Mouse (Mus musculus) MEL (cell line): ENCODE measurements around the gene Exog. TPM values are rescaled to one million over a fixed set of nuclear protein-coding genes. Genes with fewer than 3 reads are reported as not detected.

Source experiments
- DNase-seq: peaks from one replicate; pipeline ENCODE4 v3.0.0; 2011; ENCODE audit warnings: low read depth, low spot score
- H3K27ac ChIP-seq: 2 replicates; pipeline ENCODE4 v1.5.1; 2012; ENCODE audit warnings: low read depth, mild to moderate bottlenecking, control low read depth, low read length, moderate library complexity; ENCODE audit not compliant: control insufficient read depth
- H3K27me3 ChIP-seq, 2 experiments: fragments of 150-350 bp in 1 of 2; sonication (generic) in 1 of 2; 2 replicates each; pipeline ENCODE4 v1.6.1; 2012; ENCODE audit warnings: low read length in 2 of 2, mild to moderate bottlenecking in 2 of 2, improper control_type of control experiment in 1 of 2, moderate library complexity in 1 of 2; ENCODE audit not compliant: insufficient read depth in 2 of 2, control insufficient read depth in 1 of 2
- H3K36me3 ChIP-seq, 2 experiments: 2 replicates each; pipeline ENCODE4 v1.6.1; 2012 to 2014; ENCODE audit warnings: low read length in 2 of 2, improper control_type of control experiment in 1 of 2, inconsistent platforms in 1 of 2, mild to moderate bottlenecking in 1 of 2; ENCODE audit not compliant: insufficient read depth in 2 of 2, control insufficient read depth in 1 of 2
- H3K4me1 ChIP-seq, 2 experiments: fragments of 150-350 bp in 1 of 2; sonication (generic) in 1 of 2; 2 replicates each; pipeline ENCODE4 v1.6.1; 2012; ENCODE audit warnings: low read length in 2 of 2, improper control_type of control experiment in 1 of 2, mild to moderate bottlenecking in 1 of 2; ENCODE audit not compliant: insufficient read depth in 2 of 2, control insufficient read depth in 1 of 2
- H3K4me3 ChIP-seq, 2 experiments: fragments of 150-350 bp in 1 of 2; sonication (generic) in 1 of 2; 2 replicates each; pipeline ENCODE4 v1.5.1; 2012; ENCODE audit warnings: low read depth in 2 of 2, low read length in 2 of 2, mild to moderate bottlenecking in 2 of 2, moderate library complexity in 2 of 2, control low read depth in 1 of 2, improper control_type of control experiment in 1 of 2; ENCODE audit not compliant: control insufficient read depth in 1 of 2, insufficient read depth in 1 of 2
- H3K79me2 ChIP-seq: 2 replicates; pipeline ENCODE4 v1.6.1; 2012; ENCODE audit warnings: mild to moderate bottlenecking, low read length, moderate library complexity; ENCODE audit not compliant: control insufficient read depth, poor library complexity, insufficient read depth
- H3K9ac ChIP-seq: 2 replicates; pipeline ENCODE4 v1.6.1; 2012; ENCODE audit warnings: low read depth, mild to moderate bottlenecking, control low read depth, low read length, moderate library complexity; ENCODE audit not compliant: control insufficient read depth, poor library complexity, severe bottlenecking
- H3K9me3 ChIP-seq: fragments of 150-350 bp; sonication (generic); replicated peaks from 2 replicates; pipeline ENCODE4 v1.6.1; 2012; ENCODE audit warnings: mild to moderate bottlenecking, low read length, improper control_type of control experiment, moderate library complexity; ENCODE audit not compliant: insufficient read depth
- BHLHE40 ChIP-seq: IDR thresholded peaks from 2 replicates; pipeline ENCODE4 v1.6.1; 2012; ENCODE audit warnings: low read depth, mild to moderate bottlenecking, inconsistent platforms, low read length, improper control_type of control experiment, borderline replicate concordance
- CHD1 ChIP-seq: IDR thresholded peaks from 2 replicates; pipeline ENCODE4 v1.6.1; 2012; ENCODE audit warnings: low read depth, mild to moderate bottlenecking, inconsistent platforms, low read length, improper control_type of control experiment
- CHD2 ChIP-seq: IDR thresholded peaks from 2 replicates; pipeline ENCODE4 v1.6.1; 2011; ENCODE audit warnings: low read length, improper control_type of control experiment
- CTCF ChIP-seq, 3 experiments: IDR thresholded peaks in 2 of 3; conservative IDR thresholded peaks in 1 of 3; 2 replicates each; pipeline ENCODE4 v1.5.1; 2011 to 2012; ENCODE audit warnings: low read length in 3 of 3, low read depth in 2 of 3, mild to moderate bottlenecking in 2 of 3, improper control_type of control experiment in 1 of 3, inconsistent platforms in 1 of 3, mixed read lengths in 1 of 3, moderate library complexity in 1 of 3; ENCODE audit not compliant: control insufficient read depth in 1 of 3, insufficient read depth in 1 of 3, poor library complexity in 1 of 3, severe bottlenecking in 1 of 3
- E2F4 ChIP-seq: IDR thresholded peaks from 2 replicates; pipeline ENCODE4 v1.6.1; 2011; ENCODE audit warnings: low read depth, low read length, improper control_type of control experiment, borderline replicate concordance
- EP300 ChIP-seq, 2 experiments: IDR thresholded peaks; 2 replicates each; pipeline ENCODE4 v1.6.1; 2011; ENCODE audit warnings: improper control_type of control experiment in 2 of 2, low read length in 2 of 2, low read depth in 1 of 2, mild to moderate bottlenecking in 1 of 2
- ETS1 ChIP-seq: IDR thresholded peaks from 2 replicates; pipeline ENCODE4 v1.6.1; 2012; ENCODE audit warnings: low read depth, mild to moderate bottlenecking, inconsistent platforms, low read length, improper control_type of control experiment, moderate library complexity
- GABPA ChIP-seq: IDR thresholded peaks from 2 replicates; pipeline ENCODE4 v1.6.1; 2012; ENCODE audit warnings: low read depth, mild to moderate bottlenecking, inconsistent platforms, low read length, improper control_type of control experiment, moderate library complexity
- GATA1 ChIP-seq: IDR thresholded peaks from 2 replicates; pipeline ENCODE4 v1.6.1; 2011; ENCODE audit warnings: low read depth, low read length, improper control_type of control experiment
- HCFC1 ChIP-seq: IDR thresholded peaks from 2 replicates; pipeline ENCODE4 v1.6.1; 2012; ENCODE audit warnings: low read depth, mild to moderate bottlenecking, inconsistent platforms, low read length, improper control_type of control experiment, moderate library complexity
- JUND ChIP-seq: IDR thresholded peaks from 2 replicates; pipeline ENCODE4 v1.6.1; 2011; ENCODE audit warnings: low read depth, mild to moderate bottlenecking, improper control_type of control experiment, low read length
- KAT2A ChIP-seq: conservative IDR thresholded peaks from 2 replicates; pipeline ENCODE4 v1.6.1; 2012; ENCODE audit warnings: low read depth, low read length, improper control_type of control experiment, inconsistent platforms
- MAFK ChIP-seq: IDR thresholded peaks from 2 replicates; pipeline ENCODE4 v1.6.1; 2011; ENCODE audit warnings: low read depth, mild to moderate bottlenecking, low read length, improper control_type of control experiment, borderline replicate concordance
- MAX ChIP-seq: IDR thresholded peaks from 2 replicates; pipeline ENCODE4 v1.6.1; 2011; ENCODE audit warnings: low read length, improper control_type of control experiment
- MEF2A ChIP-seq: IDR thresholded peaks from 2 replicates; pipeline ENCODE4 v1.6.1; 2014; ENCODE audit warnings: low read depth, mild to moderate bottlenecking, inconsistent platforms, low read length, improper control_type of control experiment; ENCODE audit not compliant: poor library complexity, insufficient replicate concordance, severe bottlenecking; ENCODE audit errors: extremely low read depth
- MYB ChIP-seq: IDR thresholded peaks from 2 replicates; pipeline ENCODE4 v1.6.1; 2011; ENCODE audit warnings: mild to moderate bottlenecking, low read depth, low read length, improper control_type of control experiment
- MYC ChIP-seq: IDR thresholded peaks from 2 replicates; pipeline ENCODE4 v1.6.1; 2011; ENCODE audit warnings: low read depth, mild to moderate bottlenecking, low read length, improper control_type of control experiment, moderate library complexity
- NRF1 ChIP-seq: IDR thresholded peaks from 2 replicates; pipeline ENCODE4 v1.6.1; 2014; ENCODE audit warnings: low read depth, mild to moderate bottlenecking, inconsistent platforms, low read length, improper control_type of control experiment, moderate library complexity; ENCODE audit not compliant: poor library complexity, insufficient read depth, severe bottlenecking
- POLR2A ChIP-seq, 2 experiments: IDR thresholded peaks; 2 replicates each; pipeline ENCODE4 v1.6.1; 2011 to 2012; ENCODE audit warnings: low read length in 2 of 2, mild to moderate bottlenecking in 2 of 2, control low read depth in 1 of 2, improper control_type of control experiment in 1 of 2, low read depth in 1 of 2, moderate library complexity in 1 of 2; ENCODE audit not compliant: control insufficient read depth in 1 of 2, insufficient read depth in 1 of 2, poor library complexity in 1 of 2
- POLR2AphosphoS5 ChIP-seq: IDR thresholded peaks from 2 replicates; pipeline ENCODE4 v1.6.1; 2012; ENCODE audit warnings: low read depth, borderline replicate concordance, mild to moderate bottlenecking, inconsistent platforms, low read length, moderate library complexity, mixed read lengths
- RAD21 ChIP-seq: IDR thresholded peaks from 2 replicates; pipeline ENCODE4 v1.6.1; 2011; ENCODE audit warnings: mild to moderate bottlenecking, low read depth, low read length, improper control_type of control experiment
- RCOR1 ChIP-seq: IDR thresholded peaks from 2 replicates; pipeline ENCODE4 v1.6.1; 2012; ENCODE audit warnings: low read depth, mild to moderate bottlenecking, inconsistent platforms, low read length, improper control_type of control experiment
- SIN3A ChIP-seq: IDR thresholded peaks from 2 replicates; pipeline ENCODE4 v1.6.1; 2012; ENCODE audit warnings: low read length, improper control_type of control experiment, inconsistent platforms
- SMC3 ChIP-seq: IDR thresholded peaks from 2 replicates; pipeline ENCODE4 v1.6.1; 2011; ENCODE audit warnings: low read depth, low read length, improper control_type of control experiment
- TAL1 ChIP-seq: IDR thresholded peaks from 2 replicates; pipeline ENCODE4 v1.6.1; 2012; ENCODE audit warnings: mild to moderate bottlenecking, inconsistent platforms, low read length, moderate library complexity, mixed read lengths
- TBP ChIP-seq: IDR thresholded peaks from 2 replicates; pipeline ENCODE4 v1.8.0; 2011; ENCODE audit warnings: low read depth, low read length, improper control_type of control experiment
- TCF12 ChIP-seq: IDR thresholded peaks from 2 replicates; pipeline ENCODE4 v1.6.1; 2014; ENCODE audit warnings: low read depth, mild to moderate bottlenecking, inconsistent platforms, low read length, improper control_type of control experiment, moderate library complexity
- UBTF ChIP-seq: IDR thresholded peaks from 2 replicates; pipeline ENCODE4 v1.6.1; 2012; ENCODE audit warnings: low read depth, mild to moderate bottlenecking, inconsistent platforms, low read length, improper control_type of control experiment, moderate library complexity, borderline replicate concordance; ENCODE audit not compliant: insufficient read depth
- USF1 ChIP-seq: IDR thresholded peaks from 2 replicates; pipeline ENCODE4 v1.6.1; 2014; ENCODE audit warnings: low read depth, mild to moderate bottlenecking, inconsistent platforms, low read length, improper control_type of control experiment, moderate library complexity
- ZC3H11A ChIP-seq: IDR thresholded peaks from 2 replicates; pipeline ENCODE4 v1.6.1; 2012; ENCODE audit warnings: low read depth, mild to moderate bottlenecking, inconsistent platforms, low read length, improper control_type of control experiment
- ZKSCAN1 ChIP-seq: IDR thresholded peaks from 2 replicates; pipeline ENCODE4 v1.6.1; 2012; ENCODE audit warnings: low read depth, mild to moderate bottlenecking, inconsistent platforms, low read length, improper control_type of control experiment, moderate library complexity
- ZNF384 ChIP-seq: IDR thresholded peaks from 2 replicates; pipeline ENCODE4 v1.6.1; 2012; ENCODE audit warnings: low read depth, mild to moderate bottlenecking, inconsistent platforms, low read length, improper control_type of control experiment
- polyA plus RNA-seq, 2 experiments: library from polyadenylated mRNA; stranded (reverse) in 1 of 2; unstranded in 1 of 2; fragments of >175 nt in 1 of 2; fragments of >200 nt in 1 of 2; gene quantifications; 2 replicates each; pipeline versions ENCODE4 v1.2.1 to v1.2.4; 2012; ENCODE audit warnings: low replicate concordance in 2 of 2, low read depth in 1 of 2; ENCODE audit not compliant: insufficient read length in 2 of 2, insufficient read depth in 1 of 2, missing spikeins in 1 of 2
- total RNA-seq: library from RNA; depleted of rRNA; stranded (reverse); fragments of 300-350 nt; gene quantifications from 2 replicates; pipeline ENCODE4 v1.2.3, GENCODE M21; 2012

Gene Exog
- total and polyA plus RNA-seq, 3 experiments: 11.7 to 12.1 TPM; not detected in 1

GRCm38 (mm10) chr9:119460410-119460809 lies 15.7 kb downstream of the Exog start:
- Histone ChIP-seq H3K4me1 (no peaks in the 10 kb centered on the region), H3K4me3 (no peak overlapping the region), H3K79me2 (no peaks in the 10 kb centered on the region), H3K9me3 (no peaks in the 10 kb centered on the region), H3K36me3 (peaks cover 0 to 2% of the 10 kb centered on the region in 2 experiments; a peak in 2 of 4 replicates), H3K27ac (no peak overlapping the region), H3K27me3 (no peaks in the 10 kb centered on the region), H3K9ac (no peak overlapping the region)
- peak; percentile 69 for DNase-seq
- peak; percentile 73 for TF ChIP-seq RAD21
- peak; percentile 83 for TF ChIP-seq SMC3
- TF ChIP-seq TCF12: no peak
- TF ChIP-seq CHD1: no peak
- TF ChIP-seq USF1: no peak
- TF ChIP-seq ZNF384: no peak
- no peak for TF ChIP-seq POLR2AphosphoS5
- TF ChIP-seq GABPA: no peak
- no peak for TF ChIP-seq POLR2A (IDR thresholded peaks at IDR 0.05; ENCODE audit: control insufficient read depth in 1 of 2, insufficient read depth in 1 of 2, low read depth in 1 of 2, low read length in 2 of 2, poor library complexity in 1 of 2)
- no peak for TF ChIP-seq MAX
- no peak for TF ChIP-seq EP300 (IDR thresholded peaks at IDR 0.05; ENCODE audit: low read depth in 1 of 2, low read length in 2 of 2)
- TF ChIP-seq TBP: no peak
- TF ChIP-seq GATA1: no peak
- no peak for TF ChIP-seq RCOR1
- no peak for TF ChIP-seq UBTF
- no peak for TF ChIP-seq SIN3A
- TF ChIP-seq BHLHE40: no peak
- no peak for TF ChIP-seq ZKSCAN1
- TF ChIP-seq ZC3H11A: peak; percentile 67
- TF ChIP-seq E2F4: no peak
- no peak for TF ChIP-seq MYB
- no peak for TF ChIP-seq TAL1
- no peak for TF ChIP-seq KAT2A
- TF ChIP-seq CHD2: no peak
- no peak for TF ChIP-seq HCFC1
- no peak for TF ChIP-seq JUND
- no peak for TF ChIP-seq NRF1
- TF ChIP-seq MAFK: no peak
- TF ChIP-seq MYC: no peak
- peak; percentile 82 to 99 (median 84) for TF ChIP-seq CTCF (IDR thresholded peaks at IDR 0.05 in 2 of 3, conservative IDR thresholded peaks at IDR 0.05 in 1 of 3; ENCODE audit: control insufficient read depth in 1 of 3, insufficient read depth in 1 of 3, low read depth in 2 of 3, low read length in 3 of 3, poor library complexity in 1 of 3, severe bottlenecking in 1 of 3)
- no peak for TF ChIP-seq MEF2A
- TF ChIP-seq ETS1: no peak
